In the genomic region with DNA sequence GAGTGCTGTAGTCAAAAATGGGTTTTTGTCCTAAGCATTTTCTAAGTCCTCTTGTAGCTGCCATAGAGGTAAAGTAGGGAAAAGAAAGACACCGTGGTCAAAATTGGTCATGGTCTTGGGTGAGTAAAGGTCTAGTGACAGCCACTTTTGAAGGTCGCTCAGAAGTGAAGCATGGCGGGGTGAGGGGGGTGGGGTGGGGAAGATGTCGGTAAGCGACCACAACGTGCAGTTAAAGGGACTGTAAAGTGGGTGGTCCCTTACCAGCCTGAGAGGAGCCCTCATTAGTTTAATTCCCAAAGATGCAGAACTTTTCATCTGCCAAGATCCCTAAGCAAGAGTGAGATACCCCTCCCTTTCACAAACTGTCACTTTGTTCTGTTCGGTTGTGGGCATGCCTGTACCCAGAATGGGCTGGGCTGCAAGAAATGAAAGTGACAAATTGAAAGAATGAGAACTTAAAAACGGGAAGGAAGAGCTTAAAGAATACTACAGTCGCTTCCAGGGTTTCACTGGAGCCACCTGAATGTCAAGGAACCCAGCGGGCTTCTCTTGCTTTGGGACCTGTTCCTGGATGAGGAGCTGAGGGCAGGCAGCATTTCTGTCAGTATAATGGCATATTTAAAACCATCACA, we compare ENCODE assay signal across 8 mouse cellular contexts. TPM values are rescaled to one million over a fixed set of nuclear protein-coding genes. Genes with fewer than 3 reads are reported as not detected.
DNase-seq lines count a peak whose midpoint lies in the region; ATAC-seq lines count a peak whose summit lies in the region.

No protein-coding gene starts in this region.

- H3K36me3 ChIP-seq in heart, embryonic 15.5 days = 0 out of 2 replicates have a peak, but pooled peaks cover 4% of the 10 kb centered on the region
- H3K36me3 ChIP-seq in hindbrain, embryonic 13.5 days = no peaks in the 10 kb centered on the region
- H3K36me3 ChIP-seq in midbrain, embryonic 14.5 days (ENCODE audit: control insufficient read depth, insufficient read depth, low read length) = no peaks in the 10 kb centered on the region

- DNase-seq in heart, adult 18-20 months = no peak
- peak; percentile 40 for DNase-seq in MEL-GATA-1-ER (ENCODE audit: extremely low read depth, low read depth)
- no peak for DNase-seq in midbrain, embryonic 14.5 days
- DNase-seq in layer of hippocampus, postnatal 36 days = no peak
- DNase-seq in frontal cortex, postnatal 36 days (ENCODE audit: low spot score in 2 of 2) = no peak
- DNase-seq in adrenal gland, adult 8-10 months = no peak

- ATAC-seq in heart, embryonic 15.5 days (replicated peaks; ENCODE audit: insufficient number of reproducible peaks, insufficient read depth, low FRiP score, low read depth) = no peak
- ATAC-seq in hindbrain, embryonic 13.5 days (ENCODE audit: low FRiP score) = no peak
- ATAC-seq in midbrain, embryonic 14.5 days (ENCODE audit: low FRiP score, low TSS enrichment) = no peak

- peaks cover 36% of the 10 kb centered on the region for H3K4me1 ChIP-seq in heart, embryonic 15.5 days (replicated peaks)
- H3K4me1 ChIP-seq in hindbrain, embryonic 13.5 days (replicated peaks) = peaks cover 17% of the 10 kb centered on the region
- H3K4me1 ChIP-seq in midbrain, embryonic 14.5 days (ENCODE audit: control insufficient read depth, insufficient read depth, low read length) = peaks cover 7% of the 10 kb centered on the region; the same call in 1 of the 2 replicates

- peak overlapping the region; percentile 85 for H3K4me2 ChIP-seq in heart, embryonic 15.5 days
- H3K4me2 ChIP-seq in hindbrain, embryonic 13.5 days = peak overlapping the region; percentile 94
- H3K4me2 ChIP-seq in midbrain, embryonic 14.5 days (ENCODE audit: low read length) = peak overlapping the region; percentile 97

- no peaks in the 10 kb centered on the region for H3K27me3 ChIP-seq in heart, embryonic 15.5 days
- H3K27me3 ChIP-seq in hindbrain, embryonic 13.5 days = peaks cover 16% of the 10 kb centered on the region; the same call in 1 of the 2 replicates
- H3K27me3 ChIP-seq in midbrain, embryonic 14.5 days (ENCODE audit: control insufficient read depth, insufficient read depth, low read length) = 0 out of 2 replicates have a peak, but pooled peaks cover 5% of the 10 kb centered on the region

- 9% methylated on average over 10 of the region's 10 CpGs for WGBS in heart, embryonic 15.5 days
- 15% methylated on average over 10 of the region's 10 CpGs for WGBS in hindbrain, embryonic 13.5 days
- 13% methylated on average over 10 of the region's 10 CpGs for WGBS in midbrain, embryonic 14.5 days

- no peaks in the 10 kb centered on the region for H3K9me3 ChIP-seq in heart, embryonic 15.5 days (replicated peaks)
- H3K9me3 ChIP-seq in hindbrain, embryonic 13.5 days = no peaks in the 10 kb centered on the region
- H3K9me3 ChIP-seq in midbrain, embryonic 14.5 days (ENCODE audit: control insufficient read depth, low read length) = no peaks in the 10 kb centered on the region

- H3K27ac ChIP-seq in heart, embryonic 15.5 days = peak overlapping the region; percentile 87
- H3K27ac ChIP-seq in hindbrain, embryonic 13.5 days = no peak overlapping the region
- no peak overlapping the region for H3K27ac ChIP-seq in midbrain, embryonic 14.5 days (replicated peaks; ENCODE audit: low read depth, low read length)

- peak overlapping the region; percentile 98 for H3K4me3 ChIP-seq in heart, embryonic 15.5 days
- H3K4me3 ChIP-seq in hindbrain, embryonic 13.5 days = peak overlapping the region; percentile 66
- H3K4me3 ChIP-seq in midbrain, embryonic 14.5 days (replicated peaks; ENCODE audit: low read depth, low read length) = peak overlapping the region; percentile 55

- H3K9ac ChIP-seq in heart, embryonic 15.5 days = peak overlapping the region; percentile 84
- H3K9ac ChIP-seq in hindbrain, embryonic 13.5 days = peak overlapping the region; percentile 72; the same call in 1 of the 2 replicates
- no peak overlapping the region for H3K9ac ChIP-seq in midbrain, embryonic 14.5 days (replicated peaks; ENCODE audit: low read length)

RNA-seq across cellular contexts. Expression of gene Itpr1, which starts 1.5 kb away (rescaled TPM):
- polyA plus RNA-seq in heart, embryonic 15.5 days (2015; fragmentation: Nextera tagmentation; extraction: Ambion mirVana) = 11.4 and 12.6 TPM in 2 replicates
- total RNA-seq in heart, adult 18-20 months (2021) = 10 to 100 TPM; 37.0 to 48.1 TPM
- polyA plus RNA-seq in hindbrain, embryonic 13.5 days (2015; fragmentation: Nextera tagmentation; extraction: Ambion mirVana) = 4.2 and 6.1 TPM in 2 replicates
- polyA plus RNA-seq in midbrain, embryonic 14.5 days (2014; fragmentation: Nextera tagmentation; extraction: Ambion mirVana) = 3.6 and 5.5 TPM in 2 replicates
- total RNA-seq in layer of hippocampus, postnatal 36 days (2021) = 100 to 1,000 TPM; 290 to 296 TPM
- total RNA-seq in adrenal gland, adult 8-10 months (2022) = 100 to 1,000 TPM; 131 to 220 (median 161) TPM

RNA-seq across cellular contexts. Expression of gene Sumf1, which starts 29.0 kb away (rescaled TPM):
- 19.4 and 23.1 TPM in 2 replicates for polyA plus RNA-seq in heart, embryonic 15.5 days (2015; fragmentation: Nextera tagmentation; extraction: Ambion mirVana)
- 10 to 100 TPM; 13.6 to 14.5 TPM for total RNA-seq in heart, adult 18-20 months (2021)
- 11.3 and 11.7 TPM in 2 replicates for polyA plus RNA-seq in hindbrain, embryonic 13.5 days (2015; fragmentation: Nextera tagmentation; extraction: Ambion mirVana)
- polyA plus RNA-seq in midbrain, embryonic 14.5 days (2014; fragmentation: Nextera tagmentation; extraction: Ambion mirVana) = 8.4 and 10.9 TPM in 2 replicates
- total RNA-seq in layer of hippocampus, postnatal 36 days (2021) = 10 to 100 TPM; 18.5 to 18.9 TPM
- 10 to 100 TPM; 50.4 to 58.0 (median 51.8) TPM for total RNA-seq in adrenal gland, adult 8-10 months (2022)
